Mouse (Mus musculus): ENCODE measurements around the gene Fads6. TPM values are rescaled to one million over a fixed set of nuclear protein-coding genes. Genes with fewer than 3 reads are reported as not detected.

The Fads6 gene
- polyA plus RNA-seq, 1 experiment from 2014 or later = 1.3 TPM

DNA sequence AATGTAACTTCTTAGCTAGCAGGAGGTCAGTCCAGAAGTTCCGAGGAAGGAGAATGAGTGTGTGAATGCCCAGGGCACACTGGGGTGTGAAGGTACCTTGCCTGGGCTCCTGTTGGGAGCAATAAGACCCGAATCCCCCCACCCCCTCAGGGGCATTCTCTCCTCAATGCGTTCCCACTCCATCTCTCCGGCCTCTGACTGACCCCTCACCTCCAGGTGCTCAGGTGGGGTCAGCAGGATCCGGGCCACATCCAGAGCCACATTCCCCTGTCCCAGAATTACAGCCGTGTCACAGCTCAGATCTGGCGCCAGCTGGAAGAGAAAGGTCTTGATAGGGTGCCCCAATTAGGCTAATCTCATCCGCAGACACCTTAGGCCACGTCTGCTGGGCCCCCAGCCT is 26.4 kb downstream of the Fads6 start:
- H3K4me2 ChIP-seq (replicated peaks; ENCODE audit: low read depth, low read length) = no peak overlapping the region
- no peak for ATAC-seq (ENCODE audit: insufficient number of reproducible peaks, insufficient read depth, low FRiP score, low read depth)
- H3K27ac ChIP-seq (ENCODE audit: low read length) = no peak overlapping the region
- no peaks in the 10 kb centered on the region for H3K9me3 ChIP-seq (ENCODE audit: control insufficient read depth, low read depth, low read length)
- 74% methylated on average over 9 of the region's 9 CpGs for WGBS
- no peak overlapping the region for H3K4me3 ChIP-seq (ENCODE audit: low read depth, low read length)
- no peaks in the 10 kb centered on the region; the same call in 1 of the 2 replicates for H3K36me3 ChIP-seq (ENCODE audit: control insufficient read depth, insufficient read depth, low read length)
- H3K9ac ChIP-seq (replicated peaks; ENCODE audit: low read depth, low read length) = no peak overlapping the region
- H3K27me3 ChIP-seq (ENCODE audit: control insufficient read depth, insufficient read depth, low read length) = peaks cover 24% of the 10 kb centered on the region
- H3K4me1 ChIP-seq (ENCODE audit: control insufficient read depth, insufficient read depth, low read length) = peaks cover 9% of the 10 kb centered on the region; the same call in 1 of the 2 replicates

DNA sequence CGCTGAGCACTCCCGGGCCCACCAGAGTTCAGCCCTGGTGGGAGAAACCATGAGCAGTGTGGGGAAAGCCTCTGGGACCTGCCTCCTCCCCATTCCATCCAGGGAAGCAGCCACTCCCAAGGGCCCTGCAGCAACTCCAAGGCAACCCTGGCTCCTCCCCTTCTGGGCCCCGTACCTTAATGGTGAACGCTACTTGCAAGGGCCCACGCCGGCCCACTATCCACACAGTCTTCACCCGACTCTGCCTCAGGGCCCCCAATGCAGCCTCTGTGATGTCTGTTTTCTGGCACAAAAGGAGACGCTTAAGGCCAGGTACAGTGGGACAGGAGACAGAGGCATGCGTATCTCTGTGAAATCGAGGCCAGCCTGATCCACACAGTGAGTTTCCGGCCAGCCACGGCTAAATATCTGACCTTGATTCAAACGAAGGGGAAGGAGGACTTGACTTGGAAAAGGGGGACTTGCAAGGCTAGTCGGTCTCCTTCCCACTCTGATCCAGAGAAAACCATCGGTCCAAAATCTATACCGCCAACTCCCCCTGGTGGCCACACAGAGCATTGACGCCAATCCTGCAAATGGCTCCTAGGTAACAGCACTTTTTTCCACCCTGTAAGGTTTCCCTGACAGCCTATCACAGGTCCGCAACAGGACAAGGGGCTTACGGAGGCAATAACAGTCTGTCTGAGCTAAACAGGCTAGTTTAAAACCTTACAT is 27.2 kb downstream of the Fads6 start:
- no peaks in the 10 kb centered on the region for H3K9me3 ChIP-seq (ENCODE audit: control insufficient read depth, low read depth, low read length)
- H3K9ac ChIP-seq (replicated peaks; ENCODE audit: low read depth, low read length) = no peak overlapping the region
- 25% methylated on average over 19 of the region's 19 CpGs for WGBS
- 0 out of 2 replicates have a peak, but pooled peaks have one; percentile 5 for ATAC-seq (ENCODE audit: insufficient number of reproducible peaks, insufficient read depth, low FRiP score, low read depth)
- H3K4me3 ChIP-seq (ENCODE audit: low read depth, low read length) = no peak overlapping the region
- no peaks in the 10 kb centered on the region; the same call in 1 of the 2 replicates for H3K36me3 ChIP-seq (ENCODE audit: control insufficient read depth, insufficient read depth, low read length)
- no peak overlapping the region for H3K27ac ChIP-seq (ENCODE audit: low read length)
- no peak overlapping the region for H3K4me2 ChIP-seq (replicated peaks; ENCODE audit: low read depth, low read length)
- H3K27me3 ChIP-seq (ENCODE audit: control insufficient read depth, insufficient read depth, low read length) = peaks cover 31% of the 10 kb centered on the region
- H3K4me1 ChIP-seq (ENCODE audit: control insufficient read depth, insufficient read depth, low read length) = peaks cover 7% of the 10 kb centered on the region; the same call in 1 of the 2 replicates

DNA sequence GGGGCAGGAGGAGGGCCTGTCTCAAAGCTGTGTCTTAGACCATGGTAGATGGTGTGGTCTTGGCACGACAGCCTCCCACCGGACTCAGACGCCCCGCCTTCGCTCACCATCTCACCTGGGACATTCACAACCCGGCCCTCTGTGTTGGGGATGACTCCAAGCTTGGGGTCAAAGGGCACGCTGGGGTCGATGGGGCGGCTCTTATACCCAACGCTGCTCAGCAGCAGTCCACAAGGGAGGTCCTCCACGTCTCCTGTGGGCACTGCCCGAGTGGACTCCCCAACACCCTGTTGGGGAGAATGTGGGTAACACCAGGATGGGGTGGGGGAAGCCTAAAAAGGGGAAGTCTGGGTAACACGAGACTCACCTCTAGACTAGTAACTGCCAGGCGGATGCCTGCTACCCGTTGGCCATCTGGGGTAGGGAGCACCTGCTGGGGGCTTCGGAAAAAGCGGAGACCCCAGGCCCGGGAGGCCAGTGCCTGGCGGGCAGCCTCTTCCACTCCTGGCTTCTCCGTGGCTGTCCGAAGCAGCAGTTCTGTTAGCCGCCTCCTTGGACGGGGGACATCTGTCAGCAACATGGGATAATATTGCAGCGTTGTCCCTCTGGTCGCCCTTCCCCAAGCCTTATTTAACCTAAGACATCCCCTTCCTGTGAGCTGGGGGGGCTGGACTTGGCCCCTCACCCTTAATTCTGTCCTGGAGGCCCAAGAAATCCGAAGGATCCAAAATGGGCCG is 28.0 kb downstream of the Fads6 start:
- Histone ChIP-seq H3K27me3 (ENCODE audit: control insufficient read depth, insufficient read depth, low read length) (peaks cover 39% of the 10 kb centered on the region), H3K4me1 (ENCODE audit: control insufficient read depth, insufficient read depth, low read length) (peaks cover 7% of the 10 kb centered on the region; the same call in 1 of the 2 replicates), H3K9ac (replicated peaks; ENCODE audit: low read depth, low read length) (no peak overlapping the region), H3K9me3 (ENCODE audit: control insufficient read depth, low read depth, low read length) (no peaks in the 10 kb centered on the region), H3K4me3 (ENCODE audit: low read depth, low read length) (no peak overlapping the region), H3K27ac (ENCODE audit: low read length) (no peak overlapping the region), H3K4me2 (replicated peaks; ENCODE audit: low read depth, low read length) (no peak overlapping the region), H3K36me3 (ENCODE audit: control insufficient read depth, insufficient read depth, low read length) (no peaks in the 10 kb centered on the region; the same call in 1 of the 2 replicates)
- WGBS = 91% methylated on average over 27 of the region's 27 CpGs
- no peak for ATAC-seq (ENCODE audit: insufficient number of reproducible peaks, insufficient read depth, low FRiP score, low read depth)

DNA sequence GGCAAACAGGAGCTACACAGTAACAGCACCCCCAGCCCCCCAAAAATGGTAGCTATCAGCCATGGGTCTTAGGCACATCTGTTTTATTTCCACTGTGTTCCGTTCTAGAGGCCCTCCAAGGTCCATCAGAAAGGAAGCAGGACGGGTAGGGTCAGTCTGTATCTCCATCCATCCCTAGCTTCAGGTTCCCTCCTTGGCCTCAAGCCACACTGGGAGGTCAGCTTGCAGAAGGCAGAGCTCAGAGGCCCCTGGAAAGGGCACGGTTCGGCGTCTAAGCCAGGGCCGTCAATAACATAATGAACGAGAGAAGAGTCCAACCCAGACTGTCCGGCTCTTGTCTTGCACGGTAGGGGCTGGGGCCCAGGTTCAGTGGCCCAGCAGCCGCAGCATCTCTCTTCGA is 29.5 kb downstream of the Fads6 start:
- WGBS = 64% methylated on average over 11 of the region's 11 CpGs
- H3K4me1 ChIP-seq (ENCODE audit: control insufficient read depth, insufficient read depth, low read length) = peaks cover 7% of the 10 kb centered on the region; the same call in 1 of the 2 replicates
- H3K9me3 ChIP-seq (ENCODE audit: control insufficient read depth, low read depth, low read length) = no peaks in the 10 kb centered on the region
- H3K27ac ChIP-seq (ENCODE audit: low read length) = no peak overlapping the region
- no peak overlapping the region for H3K4me2 ChIP-seq (replicated peaks; ENCODE audit: low read depth, low read length)
- H3K9ac ChIP-seq (replicated peaks; ENCODE audit: low read depth, low read length) = no peak overlapping the region
- H3K27me3 ChIP-seq (ENCODE audit: control insufficient read depth, insufficient read depth, low read length) = peaks cover 45% of the 10 kb centered on the region
- no peaks in the 10 kb centered on the region; the same call in 1 of the 2 replicates for H3K36me3 ChIP-seq (ENCODE audit: control insufficient read depth, insufficient read depth, low read length)
- ATAC-seq (ENCODE audit: insufficient number of reproducible peaks, insufficient read depth, low FRiP score, low read depth) = no peak
- H3K4me3 ChIP-seq (ENCODE audit: low read depth, low read length) = no peak overlapping the region

DNA sequence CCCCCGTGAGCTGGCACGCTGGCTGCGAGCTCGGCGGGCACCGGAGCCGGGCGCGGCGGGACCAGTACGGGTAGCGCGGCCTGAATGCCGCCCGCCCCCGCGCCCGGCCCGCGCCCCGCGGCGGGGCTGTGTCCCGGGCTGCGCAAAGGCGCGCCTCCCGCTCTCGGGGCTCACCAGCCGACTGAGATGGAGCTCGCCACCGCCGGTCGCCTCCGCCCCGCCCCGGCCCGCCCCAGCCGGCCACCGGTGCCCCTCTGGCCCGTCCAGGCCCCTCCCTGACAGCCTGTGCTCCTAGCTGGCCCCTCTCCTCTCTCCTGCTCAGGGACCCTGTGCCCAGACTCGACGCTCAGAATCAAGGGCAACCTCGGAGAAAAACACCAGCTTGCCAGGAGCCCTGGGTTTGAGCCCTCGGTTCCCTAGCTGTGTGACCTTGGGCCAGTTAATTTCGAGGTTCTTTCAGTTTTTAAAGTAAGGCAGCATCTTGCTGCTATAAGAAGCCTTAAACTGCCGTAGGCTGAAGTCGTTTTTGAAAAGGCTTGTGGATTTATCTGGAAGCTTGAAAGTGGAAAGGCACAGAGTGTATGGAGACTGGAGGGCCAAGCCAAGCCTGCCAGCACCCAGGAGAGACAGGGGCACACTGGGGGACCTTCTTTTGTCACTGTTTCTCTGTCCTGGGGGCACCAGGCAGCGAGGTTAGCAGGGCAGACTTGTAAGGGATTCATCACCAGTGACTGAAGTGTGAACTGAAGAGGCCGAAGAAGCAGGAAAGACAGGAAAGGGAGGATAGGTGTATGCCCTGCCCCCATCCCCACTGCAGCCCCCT is 30.2 kb downstream of the Fads6 start, which contains the start of gene Grin2c:
Gene Grin2c, minus strand, starts transcription at position 183 of the 823 bp plus-strand sequence.
- peaks cover 50% of the 10 kb centered on the region for H3K27me3 ChIP-seq (ENCODE audit: control insufficient read depth, insufficient read depth, low read length)
- ATAC-seq (ENCODE audit: insufficient number of reproducible peaks, insufficient read depth, low FRiP score, low read depth) = no peak
- H3K9ac ChIP-seq (replicated peaks; ENCODE audit: low read depth, low read length) = no peak within 1 kb of the TSS

DNA sequence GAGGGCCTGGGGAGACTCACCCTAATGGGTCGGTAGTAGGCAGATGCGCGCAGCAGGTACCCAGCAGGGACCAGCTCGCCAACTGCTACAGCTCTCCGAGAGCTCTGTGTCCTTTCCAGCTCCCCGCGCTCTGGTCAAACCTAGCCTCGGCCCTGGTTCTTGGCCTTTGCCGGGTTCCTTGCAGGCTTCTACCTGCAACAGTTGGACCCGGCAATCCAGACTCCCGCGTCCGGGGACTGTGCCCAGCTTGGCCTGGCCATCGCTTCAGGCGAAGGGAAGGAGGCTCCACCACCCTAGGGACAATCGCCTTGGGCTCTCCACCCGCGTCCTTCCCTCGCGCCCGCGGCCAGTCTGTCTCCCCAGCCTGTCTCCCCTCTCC is 31.1 kb downstream of the Fads6 start:
- Histone ChIP-seq H3K9me3 (ENCODE audit: control insufficient read depth, low read depth, low read length) (no peaks in the 10 kb centered on the region), H3K4me3 (ENCODE audit: low read depth, low read length) (peak overlapping the region; percentile 32), H3K36me3 (ENCODE audit: control insufficient read depth, insufficient read depth, low read length) (no peaks in the 10 kb centered on the region; the same call in 1 of the 2 replicates), H3K4me2 (replicated peaks; ENCODE audit: low read depth, low read length) (peak overlapping the region; percentile 59), H3K27me3 (ENCODE audit: control insufficient read depth, insufficient read depth, low read length) (peaks cover 58% of the 10 kb centered on the region), H3K9ac (replicated peaks; ENCODE audit: low read depth, low read length) (no peak overlapping the region), H3K27ac (ENCODE audit: low read length) (no peak overlapping the region), H3K4me1 (ENCODE audit: control insufficient read depth, insufficient read depth, low read length) (peaks cover 7% of the 10 kb centered on the region; the same call in 1 of the 2 replicates)
- no peak for ATAC-seq (ENCODE audit: insufficient number of reproducible peaks, insufficient read depth, low FRiP score, low read depth)
- WGBS = 4% methylated on average over 22 of the region's 22 CpGs

More for the DNA sequence above, 30.2 kb downstream of the Fads6 start, which contains the start of gene Grin2c:
- H3K4me1 ChIP-seq (ENCODE audit: control insufficient read depth, insufficient read depth, low read length) = peaks cover 7% of the 10 kb centered on the region; the same call in 1 of the 2 replicates
- H3K9me3 ChIP-seq (ENCODE audit: control insufficient read depth, low read depth, low read length) = no peaks in the 10 kb centered on the region
- H3K27ac ChIP-seq (ENCODE audit: low read length) = no peak within 1 kb of the TSS
- peak within 1 kb of the TSS; percentile 32 for H3K4me3 ChIP-seq (ENCODE audit: low read depth, low read length)
- WGBS = 6% methylated on average over 45 of the region's 50 CpGs
- peak within 1 kb of the TSS; percentile 59 for H3K4me2 ChIP-seq (replicated peaks; ENCODE audit: low read depth, low read length)
- no peaks in the 10 kb centered on the region; the same call in 1 of the 2 replicates for H3K36me3 ChIP-seq (ENCODE audit: control insufficient read depth, insufficient read depth, low read length)

DNA sequence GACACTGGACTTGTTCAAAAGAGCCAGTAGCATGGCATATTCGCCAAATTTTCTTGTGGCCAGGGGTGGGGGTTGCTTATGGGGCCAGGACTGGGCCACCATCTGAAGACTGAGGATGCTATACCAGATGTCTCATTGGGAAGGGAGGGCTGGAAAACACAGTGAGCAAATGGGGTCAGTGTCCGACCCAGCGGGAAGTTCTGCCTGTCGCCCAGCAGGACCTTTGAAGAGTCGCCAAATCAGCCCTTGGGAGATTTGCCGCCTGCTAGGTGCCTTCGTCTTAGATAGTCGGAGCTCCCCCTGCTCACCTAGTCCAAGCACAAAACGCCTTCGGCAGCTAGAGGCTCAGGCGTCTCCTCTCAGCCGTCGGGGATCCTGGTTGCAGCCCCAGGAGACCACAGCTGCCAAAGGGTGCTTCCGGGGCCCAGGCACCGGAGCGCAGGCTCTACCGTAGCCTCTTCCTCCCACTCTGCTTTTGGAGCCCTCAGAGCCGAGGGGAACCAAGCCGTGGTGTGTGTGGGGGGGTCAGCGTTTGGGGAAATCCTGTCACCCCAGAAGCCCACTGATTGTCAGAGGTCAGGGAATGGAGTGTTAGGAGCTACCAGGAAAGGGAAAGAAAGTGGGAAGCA is 31.6 kb downstream of the Fads6 start:
- H3K4me3 ChIP-seq (ENCODE audit: low read depth, low read length) = no peak overlapping the region
- H3K9me3 ChIP-seq (ENCODE audit: control insufficient read depth, low read depth, low read length) = no peaks in the 10 kb centered on the region
- peaks cover 58% of the 10 kb centered on the region for H3K27me3 ChIP-seq (ENCODE audit: control insufficient read depth, insufficient read depth, low read length)
- H3K4me2 ChIP-seq (replicated peaks; ENCODE audit: low read depth, low read length) = no peak overlapping the region
- no peak for ATAC-seq (ENCODE audit: insufficient number of reproducible peaks, insufficient read depth, low FRiP score, low read depth)
- no peak overlapping the region for H3K9ac ChIP-seq (replicated peaks; ENCODE audit: low read depth, low read length)
- no peaks in the 10 kb centered on the region; the same call in 1 of the 2 replicates for H3K36me3 ChIP-seq (ENCODE audit: control insufficient read depth, insufficient read depth, low read length)
- no peak overlapping the region for H3K27ac ChIP-seq (ENCODE audit: low read length)
- 4% methylated on average over 20 of the region's 20 CpGs for WGBS
- H3K4me1 ChIP-seq (ENCODE audit: control insufficient read depth, insufficient read depth, low read length) = peaks cover 7% of the 10 kb centered on the region; the same call in 1 of the 2 replicates

All from stomach, embryonic 14.5 days (tissue).